Mouse (Mus musculus): ENCODE measurements around the gene Cox6a1.

DNA sequence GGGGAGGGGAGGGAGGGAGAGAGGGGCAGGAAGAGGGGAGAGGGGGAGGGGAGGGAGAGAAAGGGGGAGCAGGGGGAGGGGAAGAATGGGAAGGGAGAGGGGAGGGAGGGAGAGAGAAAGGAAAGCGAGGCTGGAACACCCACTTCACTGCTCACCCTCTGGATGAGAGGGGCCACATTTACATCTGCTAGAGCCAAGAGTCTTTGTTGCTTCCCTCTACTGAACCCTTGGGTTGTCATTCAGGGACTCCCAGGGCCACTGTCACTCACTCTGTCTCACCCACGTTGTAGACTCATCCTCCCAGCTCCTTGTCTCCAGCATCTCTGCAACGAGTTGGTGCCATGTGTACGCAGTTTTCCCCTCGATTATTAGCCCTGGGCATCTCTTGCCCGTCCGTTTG lies 13.4 kb upstream of the Cox6a1 start:
- no peak for TF ChIP-seq CTCF (IDR thresholded peaks at IDR 0.05; ENCODE audit: low read depth)
- no peak for TF ChIP-seq EP300 (IDR thresholded peaks at IDR 0.05; ENCODE audit: low read depth)

Measured in liver, embryonic 14.5 days (tissue).